Mouse (Mus musculus): ENCODE measurements at regions not wholly inside any gene's neighbourhood (a gene's known extent, or its start where the extent isn't known, plus 50 kb on each side); places are given as distances from the start of the nearest gene placed in this dataset.

GRCm38 (mm10) chr11:24448608-24449007, 370.8 kb downstream of the Bcl11a start:
- TF ChIP-seq GATA1 (IDR thresholded peaks at IDR 0.05; ENCODE audit: borderline replicate concordance, low read length) = no peak
- no peak for TF ChIP-seq FLI1 (IDR thresholded peaks at IDR 0.05; ENCODE audit: low read length)

Data from megakaryocyte, embryonic 14.5 days (primary cell).